Comparison of ENCODE assay signal across 31 mouse cellular contexts in genomic region chr2:153524727-153525126, GRCm38 (mm10). TPM values are rescaled to one million over a fixed set of nuclear protein-coding genes. Genes with fewer than 3 reads are reported as not detected.
DNase-seq lines count a peak whose midpoint lies in the region; ATAC-seq lines count a peak whose summit lies in the region.
"Had no signal": no experiment of that assay in that cellular context is flagged by ENCODE, and none has a peak within 500 bp of the region (broad histone marks: within the 10 kb centered on the region; RNA-seq: fewer than 3 reads in every experiment).

No protein-coding gene starts in this region.

- H3K27ac ChIP-seq in heart, embryonic 12.5 days (ENCODE audit: poor library complexity, severe bottlenecking): peak overlapping the region; percentile 83; the same call in 1 of the 2 replicates
- peak overlapping the region; percentile 96 for H3K27ac ChIP-seq in midbrain, embryonic 10.5 days (replicated peaks)
- H3K27ac ChIP-seq in midbrain, embryonic 15.5 days: no peak overlapping the region
- peak overlapping the region; percentile 86 for H3K27ac ChIP-seq in intestine, embryonic 16.5 days (ENCODE audit: low read length)
- H3K27ac ChIP-seq: hindbrain, postnatal 0 days; limb, embryonic 13.5 days had no signal

- no peak for DNase-seq in heart, adult 8-10 months (ENCODE audit: low spot score)
- DNase-seq in midbrain, embryonic 10.5 days (ENCODE audit: low spot score): no peak
- DNase-seq in spleen, adult 18-20 months: no peak
- DNase-seq in natural killer cell, adult 2 months (ENCODE audit: low spot score in 2 of 2): no peak
- DNase-seq: adrenal gland, postnatal 36 days; cerebellum, adult 9-11 months; forebrain, postnatal 0 days; gastrocnemius, postnatal 14 days; heart, adult 11 months; kidney, adult 18-20 months; kidney, postnatal 4 days; lung, embryonic 14.5 days; retina, postnatal 1 day; thymus, adult 18-20 months; thymus, postnatal 36 days had no signal

- no peaks in the 10 kb centered on the region for H3K9me3 ChIP-seq in heart, embryonic 12.5 days (replicated peaks)
- no peaks in the 10 kb centered on the region for H3K9me3 ChIP-seq in midbrain, embryonic 10.5 days (replicated peaks)
- H3K9me3 ChIP-seq in midbrain, embryonic 15.5 days: no peaks in the 10 kb centered on the region
- H3K9me3 ChIP-seq in intestine, embryonic 16.5 days (ENCODE audit: control insufficient read depth, low read length): no peaks in the 10 kb centered on the region
- H3K9me3 ChIP-seq: limb, embryonic 13.5 days had no signal

- H3K36me3 ChIP-seq in heart, embryonic 12.5 days: no peaks in the 10 kb centered on the region
- H3K36me3 ChIP-seq in midbrain, embryonic 10.5 days: no peaks in the 10 kb centered on the region
- no peaks in the 10 kb centered on the region for H3K36me3 ChIP-seq in midbrain, embryonic 15.5 days (replicated peaks)
- no peaks in the 10 kb centered on the region for H3K36me3 ChIP-seq in intestine, embryonic 16.5 days (ENCODE audit: control insufficient read depth, insufficient read depth, low read length)
- H3K36me3 ChIP-seq: limb, embryonic 13.5 days had no signal

- no peak overlapping the region for H3K9ac ChIP-seq in heart, embryonic 12.5 days
- H3K9ac ChIP-seq in midbrain, embryonic 15.5 days: no peak overlapping the region
- H3K9ac ChIP-seq in intestine, embryonic 16.5 days (ENCODE audit: low read depth, low read length): no peak overlapping the region
- H3K9ac ChIP-seq: forebrain, postnatal 0 days; limb, embryonic 13.5 days; lung, embryonic 14.5 days had no signal

- H3K4me1 ChIP-seq in heart, embryonic 12.5 days (replicated peaks): peaks cover 78% of the 10 kb centered on the region
- H3K4me1 ChIP-seq in midbrain, embryonic 10.5 days: peaks cover 97% of the 10 kb centered on the region
- H3K4me1 ChIP-seq in midbrain, embryonic 15.5 days: peaks cover 38% of the 10 kb centered on the region
- H3K4me1 ChIP-seq in intestine, embryonic 16.5 days (ENCODE audit: control insufficient read depth, insufficient read depth, low read length): peaks cover 52% of the 10 kb centered on the region

- no peak overlapping the region for H3K4me2 ChIP-seq in heart, embryonic 12.5 days
- no peak overlapping the region for H3K4me2 ChIP-seq in midbrain, embryonic 15.5 days
- H3K4me2 ChIP-seq in intestine, embryonic 16.5 days (ENCODE audit: low read depth, low read length): no peak overlapping the region
- H3K4me2 ChIP-seq: limb, embryonic 13.5 days; lung, embryonic 14.5 days had no signal

- no peaks in the 10 kb centered on the region for H3K27me3 ChIP-seq in heart, embryonic 12.5 days (replicated peaks)
- H3K27me3 ChIP-seq in midbrain, embryonic 10.5 days (ENCODE audit: low read depth, poor library complexity, severe bottlenecking): peaks cover 59% of the 10 kb centered on the region
- no peaks in the 10 kb centered on the region for H3K27me3 ChIP-seq in midbrain, embryonic 15.5 days (replicated peaks)
- H3K27me3 ChIP-seq in intestine, embryonic 16.5 days (replicated peaks; ENCODE audit: control insufficient read depth, insufficient read depth, low read length): no peaks in the 10 kb centered on the region
- H3K27me3 ChIP-seq: Patski had no signal

- no peak overlapping the region for H3K4me3 ChIP-seq in heart, embryonic 12.5 days
- no peak overlapping the region for H3K4me3 ChIP-seq in midbrain, embryonic 10.5 days
- H3K4me3 ChIP-seq in midbrain, embryonic 15.5 days: no peak overlapping the region
- H3K4me3 ChIP-seq in intestine, embryonic 16.5 days (ENCODE audit: low read length): no peak overlapping the region
- H3K4me3 ChIP-seq: limb, embryonic 13.5 days had no signal

- no peak for ATAC-seq in heart, embryonic 12.5 days (ENCODE audit: insufficient number of reproducible peaks, low FRiP score)
- no peak for ATAC-seq in midbrain, embryonic 15.5 days (replicated peaks)
- no peak for ATAC-seq in intestine, embryonic 16.5 days
- ATAC-seq: CD4-positive, CD25-positive, alpha-beta regulatory T cell, adult 4 months; forebrain, postnatal 0 days; hindbrain, postnatal 0 days; Patski had no signal

- WGBS in heart, embryonic 12.5 days: 66% methylated on average over 2 of the region's 2 CpGs
- 69% methylated on average over 2 of the region's 2 CpGs for WGBS in midbrain, embryonic 10.5 days
- WGBS in midbrain, embryonic 15.5 days: 67% methylated on average over 2 of the region's 2 CpGs
- WGBS in intestine, embryonic 16.5 days: 64% methylated on average over 2 of the region's 2 CpGs

RNA-seq across cellular contexts. Expression of gene Nol4l, which starts 5.0 kb away (rescaled TPM):
- polyA plus RNA-seq in heart, embryonic 12.5 days (2016; fragmentation: Nextera tagmentation; extraction: Ambion mirVana): 14.9 and 15.2 TPM in 2 replicates
- total RNA-seq in heart, adult 8-10 months (2022): 1 to 10 TPM; 2.2 to 3.6 (median 3.0) TPM
- polyA plus RNA-seq in midbrain, embryonic 10.5 days (2016; fragmentation: Nextera tagmentation; extraction: Ambion mirVana): 12.8 and 16.8 TPM in 2 replicates
- polyA plus RNA-seq in midbrain, embryonic 15.5 days (2015; fragmentation: Nextera tagmentation; extraction: Ambion mirVana): 50.8 and 54.6 TPM in 2 replicates
- 28.6 and 34.2 TPM in 2 replicates for polyA plus RNA-seq in intestine, embryonic 16.5 days (2015; fragmentation: Nextera tagmentation; extraction: Ambion mirVana)

RNA-seq across cellular contexts. Expression of gene 4930404H24Rik, which starts 32.1 kb away (rescaled TPM):
- not detected in 2 replicates for polyA plus RNA-seq in heart, embryonic 12.5 days (2016; fragmentation: Nextera tagmentation; extraction: Ambion mirVana)
- not detected for total RNA-seq in heart, adult 8-10 months (2022)
- polyA plus RNA-seq in midbrain, embryonic 10.5 days (2016; fragmentation: Nextera tagmentation; extraction: Ambion mirVana): not detected in 2 replicates
- polyA plus RNA-seq in midbrain, embryonic 15.5 days (2015; fragmentation: Nextera tagmentation; extraction: Ambion mirVana): not detected in 2 replicates
- not detected in 2 replicates for polyA plus RNA-seq in intestine, embryonic 16.5 days (2015; fragmentation: Nextera tagmentation; extraction: Ambion mirVana)
- total RNA-seq: adrenal gland, adult 18-20 months; adrenal gland, postnatal 36 days; common myeloid progenitor, adult 5-6 weeks; ES-E14; forebrain, postnatal 0 days; gastrocnemius, postnatal 14 days; hematopoietic stem cell, adult 5-6 weeks; hindbrain, postnatal 0 days; left cerebral cortex, postnatal 25 days; megakaryocyte-erythroid progenitor cell, adult 5-6 weeks had no signal
- polyA plus RNA-seq: CD4-positive, CD25-positive, alpha-beta regulatory T cell, adult 4 months; forebrain, postnatal 0 days; heart, embryonic 16.5 days; hindbrain, postnatal 0 days; kidney, embryonic 16.5 days; limb, embryonic 13.5 days; lung, embryonic 14.5 days; Patski; stomach, embryonic 16.5 days had no signal
